8 mouse cellular contexts compared by ENCODE assay signal in the genomic region with DNA sequence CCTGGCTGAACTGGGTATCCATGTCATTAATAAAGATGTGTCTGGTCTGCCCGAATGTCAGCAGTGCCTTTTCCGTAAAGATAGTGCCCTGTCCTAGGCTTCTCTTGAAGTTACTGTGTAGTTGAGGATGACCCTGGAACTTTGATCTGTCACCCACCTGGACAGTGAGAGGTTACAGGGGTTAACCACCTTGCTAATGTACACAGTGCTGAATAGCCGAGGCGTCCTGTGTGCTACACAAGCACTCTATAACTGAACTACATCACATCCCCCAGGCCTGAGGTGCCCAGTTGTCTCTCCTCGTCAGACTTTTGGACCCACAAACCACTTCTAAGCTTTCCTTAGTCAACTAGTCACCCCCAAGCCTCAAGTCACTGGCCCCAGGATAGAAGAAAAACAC. TPM values are rescaled to one million over a fixed set of nuclear protein-coding genes. Genes with fewer than 3 reads are reported as not detected.
DNase-seq lines count a peak whose midpoint lies in the region; ATAC-seq and TF ChIP-seq lines count a peak whose summit lies in the region.

No protein-coding gene starts in this region.

- 12% methylated on average over 5 of the region's 5 CpGs for WGBS in liver, adult 2 months
- 52% methylated on average over 5 of the region's 5 CpGs for WGBS in embryonic facial prominence, embryonic 14.5 days
- WGBS in intestine, embryonic 16.5 days: 38% methylated on average over 5 of the region's 5 CpGs
- 69% methylated on average over 5 of the region's 5 CpGs for WGBS in neural tube, embryonic 13.5 days

- peak; percentile 71 for DNase-seq in liver, adult 2 months (ENCODE audit: extremely low read depth, low read depth, low spot score)
- DNase-seq in liver: no peak
- no peak for DNase-seq in embryonic facial prominence, embryonic 14.5 days (ENCODE audit: low spot score)
- no peak for DNase-seq in right cerebral cortex, postnatal 14 days
- no peak for DNase-seq in left cerebral cortex, postnatal 14 days (ENCODE audit: low spot score in 2 of 2)
- DNase-seq in cerebellum, postnatal 36 days: no peak

- peak overlapping the region; percentile 100 for H3K4me2 ChIP-seq in embryonic facial prominence, embryonic 14.5 days (ENCODE audit: low read depth, low read length)
- peak overlapping the region; percentile 98 for H3K4me2 ChIP-seq in intestine, embryonic 16.5 days (ENCODE audit: low read depth, low read length)
- peak overlapping the region; percentile 100 for H3K4me2 ChIP-seq in neural tube, embryonic 13.5 days

- H3K4me1 ChIP-seq in liver, adult 2 months (ENCODE audit: control insufficient read depth, insufficient read depth, low read length): peaks cover 28% of the 10 kb centered on the region
- peaks cover 28% of the 10 kb centered on the region for H3K4me1 ChIP-seq in embryonic facial prominence, embryonic 14.5 days (ENCODE audit: control insufficient read depth, insufficient read depth, low read length)
- peaks cover 37% of the 10 kb centered on the region for H3K4me1 ChIP-seq in intestine, embryonic 16.5 days (ENCODE audit: control insufficient read depth, insufficient read depth, low read length)
- peaks cover 58% of the 10 kb centered on the region for H3K4me1 ChIP-seq in neural tube, embryonic 13.5 days (replicated peaks)

- H3K4me3 ChIP-seq in liver, adult 2 months (ENCODE audit: insufficient read depth, low read depth, low read length): peak overlapping the region; percentile 78
- peak overlapping the region; percentile 90 for H3K4me3 ChIP-seq in embryonic facial prominence, embryonic 14.5 days (ENCODE audit: low read depth, low read length)
- H3K4me3 ChIP-seq in intestine, embryonic 16.5 days (ENCODE audit: low read length): peak overlapping the region; percentile 95
- H3K4me3 ChIP-seq in neural tube, embryonic 13.5 days: peak overlapping the region; percentile 88

- intact Hi-C loops in left cerebral cortex, postnatal 14 days (cut with DNase I): no loop called here

- peaks cover 5% of the 10 kb centered on the region; the same call in 1 of the 2 replicates for H3K79me2 ChIP-seq in liver, adult 2 months (ENCODE audit: control insufficient read depth, insufficient read depth, low read length)

- H3K9ac ChIP-seq in liver, adult 2 months (ENCODE audit: low read depth, low read length): peak overlapping the region; percentile 86
- H3K9ac ChIP-seq in embryonic facial prominence, embryonic 14.5 days (ENCODE audit: low read depth, low read length): peak overlapping the region; percentile 94
- peak overlapping the region; percentile 95 for H3K9ac ChIP-seq in intestine, embryonic 16.5 days (ENCODE audit: low read depth, low read length)
- peak overlapping the region; percentile 97 for H3K9ac ChIP-seq in neural tube, embryonic 13.5 days

- TF ChIP-seq POLR2A in liver, adult 2 months (IDR thresholded peaks at IDR 0.05; ENCODE audit: extremely low read depth, insufficient read depth, low read length): no peak

- ATAC-seq in embryonic facial prominence, embryonic 14.5 days (ENCODE audit: low read depth): no peak
- ATAC-seq in intestine, embryonic 16.5 days: no peak
- no peak for ATAC-seq in neural tube, embryonic 13.5 days (ENCODE audit: low read depth)

- no peaks in the 10 kb centered on the region for H3K27me3 ChIP-seq in liver, adult 2 months (ENCODE audit: control insufficient read depth, insufficient read depth, low read length)
- H3K27me3 ChIP-seq in embryonic facial prominence, embryonic 14.5 days (replicated peaks; ENCODE audit: control insufficient read depth, insufficient read depth, low read length): no peaks in the 10 kb centered on the region
- H3K27me3 ChIP-seq in intestine, embryonic 16.5 days (replicated peaks; ENCODE audit: control insufficient read depth, insufficient read depth, low read length): no peaks in the 10 kb centered on the region
- H3K27me3 ChIP-seq in neural tube, embryonic 13.5 days: no peaks in the 10 kb centered on the region

- no peaks in the 10 kb centered on the region for H3K9me3 ChIP-seq in embryonic facial prominence, embryonic 14.5 days (ENCODE audit: control insufficient read depth, low read length)
- H3K9me3 ChIP-seq in intestine, embryonic 16.5 days (ENCODE audit: control insufficient read depth, low read length): no peaks in the 10 kb centered on the region
- H3K9me3 ChIP-seq in neural tube, embryonic 13.5 days: no peaks in the 10 kb centered on the region

- no peak for TF ChIP-seq CTCF in liver, adult 2 months (IDR thresholded peaks at IDR 0.05; ENCODE audit: low read depth, low read length)

- peak overlapping the region; percentile 77 for H3K27ac ChIP-seq in liver, adult 2 months (replicated peaks; ENCODE audit: insufficient read depth, low read depth, low read length)
- H3K27ac ChIP-seq in embryonic facial prominence, embryonic 14.5 days (replicated peaks; ENCODE audit: low read depth, low read length): no peak overlapping the region
- H3K27ac ChIP-seq in intestine, embryonic 16.5 days (ENCODE audit: low read length): peak overlapping the region; percentile 95; the same call in 1 of the 2 replicates
- peak overlapping the region; percentile 94; the same call in 1 of the 2 replicates for H3K27ac ChIP-seq in neural tube, embryonic 13.5 days (replicated peaks)

- peaks cover 2% of the 10 kb centered on the region; the same call in 1 of the 2 replicates for H3K36me3 ChIP-seq in liver, adult 2 months (ENCODE audit: control insufficient read depth, insufficient read depth, low read length)
- H3K36me3 ChIP-seq in embryonic facial prominence, embryonic 14.5 days (ENCODE audit: control insufficient read depth, insufficient read depth, low read length): peaks cover 14% of the 10 kb centered on the region
- H3K36me3 ChIP-seq in intestine, embryonic 16.5 days (ENCODE audit: control insufficient read depth, insufficient read depth, low read length): no peaks in the 10 kb centered on the region
- H3K36me3 ChIP-seq in neural tube, embryonic 13.5 days: peaks cover 19% of the 10 kb centered on the region

RNA-seq across cellular contexts. Expression of gene Znhit2, which starts 1.4 kb away (rescaled TPM):
- 10.9 and 12.6 TPM in 2 replicates for total RNA-seq in liver, adult 2 months (2014; rRNA removed)
- polyA plus RNA-seq in liver, adult 2 months (2012; rRNA removed): 52.6 and 52.7 TPM in 2 replicates
- 33.1 and 33.6 TPM in 2 replicates for polyA plus RNA-seq in embryonic facial prominence, embryonic 14.5 days (2014; fragmentation: Nextera tagmentation; extraction: Ambion mirVana)
- 27.6 and 29.9 TPM in 2 replicates for polyA plus RNA-seq in intestine, embryonic 16.5 days (2015; fragmentation: Nextera tagmentation; extraction: Ambion mirVana)
- 28.1 and 33.7 TPM in 2 replicates for polyA plus RNA-seq in neural tube, embryonic 13.5 days (2015; fragmentation: Nextera tagmentation; extraction: Ambion mirVana)
- total RNA-seq in left cerebral cortex, postnatal 14 days (2021): 10 to 100 TPM; 39.4 to 41.7 TPM

RNA-seq across cellular contexts. Expression of gene Fau, which starts 4.8 kb away (rescaled TPM):
- total RNA-seq in liver, adult 2 months (2014; rRNA removed): 455 and 560 TPM in 2 replicates
- polyA plus RNA-seq in liver, adult 2 months (2012; rRNA removed): 715 and 820 TPM in 2 replicates
- polyA plus RNA-seq in embryonic facial prominence, embryonic 14.5 days (2014; fragmentation: Nextera tagmentation; extraction: Ambion mirVana): 870 and 937 TPM in 2 replicates
- 868 and 882 TPM in 2 replicates for polyA plus RNA-seq in intestine, embryonic 16.5 days (2015; fragmentation: Nextera tagmentation; extraction: Ambion mirVana)
- 578 and 624 TPM in 2 replicates for polyA plus RNA-seq in neural tube, embryonic 13.5 days (2015; fragmentation: Nextera tagmentation; extraction: Ambion mirVana)
- total RNA-seq in left cerebral cortex, postnatal 14 days (2021): 100 to 1,000 TPM; 597 to 658 TPM

RNA-seq across cellular contexts. Expression of gene Mrpl49, which starts 4.8 kb away (rescaled TPM):
- 27.1 and 27.2 TPM in 2 replicates for total RNA-seq in liver, adult 2 months (2014; rRNA removed)
- 13.6 and 16.8 TPM in 2 replicates for polyA plus RNA-seq in liver, adult 2 months (2012; rRNA removed)
- 67.5 and 69.8 TPM in 2 replicates for polyA plus RNA-seq in embryonic facial prominence, embryonic 14.5 days (2014; fragmentation: Nextera tagmentation; extraction: Ambion mirVana)
- polyA plus RNA-seq in intestine, embryonic 16.5 days (2015; fragmentation: Nextera tagmentation; extraction: Ambion mirVana): 71.4 and 79.5 TPM in 2 replicates
- polyA plus RNA-seq in neural tube, embryonic 13.5 days (2015; fragmentation: Nextera tagmentation; extraction: Ambion mirVana): 65.5 and 68.2 TPM in 2 replicates
- 10 to 100 TPM; 49.8 to 54.3 TPM for total RNA-seq in left cerebral cortex, postnatal 14 days (2021)

RNA-seq across cellular contexts. Expression of gene Tm7sf2, which starts 5.8 kb away (rescaled TPM):
- total RNA-seq in liver, adult 2 months (2014; rRNA removed): 185 and 210 TPM in 2 replicates
- polyA plus RNA-seq in liver, adult 2 months (2012; rRNA removed): 433 and 503 TPM in 2 replicates
- 19.5 and 21.7 TPM in 2 replicates for polyA plus RNA-seq in embryonic facial prominence, embryonic 14.5 days (2014; fragmentation: Nextera tagmentation; extraction: Ambion mirVana)
- polyA plus RNA-seq in intestine, embryonic 16.5 days (2015; fragmentation: Nextera tagmentation; extraction: Ambion mirVana): 37.3 and 39.0 TPM in 2 replicates
- 48.4 and 49.6 TPM in 2 replicates for polyA plus RNA-seq in neural tube, embryonic 13.5 days (2015; fragmentation: Nextera tagmentation; extraction: Ambion mirVana)
- 10 to 100 TPM; 41.3 to 46.1 TPM for total RNA-seq in left cerebral cortex, postnatal 14 days (2021)

RNA-seq across cellular contexts. Expression of gene Vps51, which starts 14.6 kb away (rescaled TPM):
- 16.0 and 19.8 TPM in 2 replicates for total RNA-seq in liver, adult 2 months (2014; rRNA removed)
- polyA plus RNA-seq in liver, adult 2 months (2012; rRNA removed): 30.4 and 36.3 TPM in 2 replicates
- 52.0 and 66.5 TPM in 2 replicates for polyA plus RNA-seq in embryonic facial prominence, embryonic 14.5 days (2014; fragmentation: Nextera tagmentation; extraction: Ambion mirVana)
- 66.7 and 68.2 TPM in 2 replicates for polyA plus RNA-seq in intestine, embryonic 16.5 days (2015; fragmentation: Nextera tagmentation; extraction: Ambion mirVana)
- polyA plus RNA-seq in neural tube, embryonic 13.5 days (2015; fragmentation: Nextera tagmentation; extraction: Ambion mirVana): 74.2 and 74.5 TPM in 2 replicates
- 10 to 100 TPM; 73.9 to 87.1 TPM for total RNA-seq in left cerebral cortex, postnatal 14 days (2021)
